Comparison of ENCODE assay signal across 44 mouse cellular contexts in the genomic region with DNA sequence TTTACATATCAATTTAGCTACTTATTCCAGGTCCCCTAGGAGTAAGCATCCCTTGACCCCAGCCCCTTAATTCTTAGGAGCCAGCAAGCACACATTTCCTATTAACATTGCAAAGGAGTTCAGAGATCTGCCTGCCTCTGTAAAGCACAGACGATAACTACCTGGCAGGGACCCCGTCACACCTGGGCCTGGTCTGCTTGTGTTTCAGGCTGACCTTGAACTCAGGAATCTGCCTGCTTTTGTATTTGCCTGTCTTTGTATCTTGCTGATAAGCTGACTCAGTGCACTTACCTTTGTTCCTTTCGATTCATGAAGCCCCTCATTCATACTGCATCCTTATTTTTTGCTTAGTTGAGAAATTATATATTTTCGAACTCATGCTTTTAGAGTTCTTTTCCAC. TPM values are rescaled to one million over a fixed set of nuclear protein-coding genes. Genes with fewer than 3 reads are reported as not detected.
"Had no signal": no experiment of that assay in that cellular context is flagged by ENCODE, and none has a peak within 500 bp of the region (broad histone marks: within the 10 kb centered on the region; RNA-seq: fewer than 3 reads in every experiment).

No protein-coding gene starts in this region.

- DNase-seq: gastrocnemius, adult 2 months; gastrocnemius, postnatal 10 days; gastrocnemius, postnatal 25 days; heart, postnatal 14 days; heart, postnatal 36 days; kidney, adult 11 months; kidney, adult 2 months; kidney, adult 9 months; kidney, postnatal 14 days; kidney, postnatal 36 days; layer of hippocampus, adult 9-11 months; layer of hippocampus, postnatal 36 days; left cerebral cortex, postnatal 4 days had no signal

- H3K9me3 ChIP-seq: heart, embryonic 13.5 days; heart, embryonic 15.5 days; hindbrain, embryonic 13.5 days; hindbrain, embryonic 15.5 days; kidney, embryonic 15.5 days; limb, embryonic 13.5 days; limb, embryonic 15.5 days; liver, embryonic 12.5 days had no signal

- H3K9ac ChIP-seq: heart, embryonic 13.5 days; heart, embryonic 15.5 days; hindbrain, embryonic 13.5 days; hindbrain, embryonic 15.5 days; kidney, embryonic 15.5 days; limb, embryonic 13.5 days; limb, embryonic 15.5 days; liver, embryonic 12.5 days; liver, embryonic 14.5 days had no signal

- H3K27me3 ChIP-seq: heart, embryonic 13.5 days; heart, embryonic 15.5 days; hindbrain, embryonic 13.5 days; hindbrain, embryonic 15.5 days; kidney, embryonic 15.5 days; limb, embryonic 13.5 days; limb, embryonic 15.5 days; liver, embryonic 12.5 days had no signal

- H3K4me3 ChIP-seq: gastrocnemius, adult 2 months; heart, embryonic 13.5 days; heart, embryonic 15.5 days; hindbrain, embryonic 13.5 days; hindbrain, embryonic 15.5 days; kidney, embryonic 15.5 days; limb, embryonic 13.5 days; limb, embryonic 15.5 days; liver, embryonic 12.5 days had no signal

- H3K4me1 ChIP-seq: hindbrain, embryonic 13.5 days; hindbrain, embryonic 15.5 days; limb, embryonic 13.5 days; limb, embryonic 15.5 days; liver, embryonic 12.5 days had no signal

- H3K27ac ChIP-seq: gastrocnemius, adult 2 months; heart, embryonic 13.5 days; heart, embryonic 15.5 days; hindbrain, embryonic 13.5 days; hindbrain, embryonic 15.5 days; hindbrain, postnatal 0 days; kidney, embryonic 15.5 days; kidney, postnatal 0 days; limb, embryonic 13.5 days; limb, embryonic 15.5 days; liver, embryonic 12.5 days; liver, embryonic 14.5 days had no signal

- H3K4me2 ChIP-seq: heart, embryonic 11.5 days; heart, embryonic 13.5 days; heart, embryonic 15.5 days; hindbrain, embryonic 13.5 days; hindbrain, embryonic 15.5 days; kidney, embryonic 15.5 days; limb, embryonic 13.5 days; limb, embryonic 15.5 days; liver, embryonic 12.5 days had no signal

- ATAC-seq: hindbrain, postnatal 0 days; intestine, embryonic 16.5 days; liver, embryonic 12.5 days had no signal

RNA-seq across cellular contexts. Expression of gene Msmb, which starts 34.9 kb away (rescaled TPM):
- total RNA-seq: gastrocnemius, adult 2 months; gastrocnemius, postnatal 10 days; gastrocnemius, postnatal 25 days; gastrocnemius, postnatal 4 days; granulocyte monocyte progenitor cell, adult 5-6 weeks; heart, adult 8-10 months; heart, postnatal 14 days; heart, postnatal 36 days; hematopoietic stem cell, adult 5-6 weeks; hindbrain, postnatal 0 days; layer of hippocampus, adult 18-20 months; layer of hippocampus, adult 8-10 months; layer of hippocampus, postnatal 14 days; layer of hippocampus, postnatal 36 days; left cerebral cortex, adult 18-20 months; left cerebral cortex, adult 8-10 months; left cerebral cortex, postnatal 10 days; left cerebral cortex, postnatal 25 days; left cerebral cortex, postnatal 4 days; liver, adult 2 months had no signal
- polyA plus RNA-seq: heart, embryonic 11.5 days; heart, embryonic 13.5 days; heart, embryonic 15.5 days; heart, postnatal 0 days; hindbrain, embryonic 11.5 days; hindbrain, embryonic 13.5 days; hindbrain, embryonic 15.5 days; hindbrain, postnatal 0 days; intestine, embryonic 14.5 days; intestine, embryonic 16.5 days; kidney, adult 2 months; kidney, embryonic 15.5 days; kidney, postnatal 0 days; large intestine, adult 2 months; limb, embryonic 11.5 days; limb, embryonic 13.5 days; limb, embryonic 15.5 days; liver, adult 2 months; liver, embryonic 16.5 days had no signal
